Mouse (Mus musculus) adrenal gland (tissue): Measurements from ENCODE around the gene Cpsf6.

Experiments used
- intact Hi-C: fragments of 180-260 bp; cut with DNase I; formaldehyde crosslinking; loops from one replicate; pipeline ENCODE4 v1.15.1; 2025
- long read RNA-seq, 2 experiments: library from polyadenylated mRNA; unstranded; transcript quantifications; one replicate each; pipeline ENCODE4 v2.0.0; 2020; ENCODE audit warnings: borderline replicate concordance in 1 of 2; ENCODE audit not compliant: insufficient replicate concordance in 1 of 2

Cpsf6 gene
- long read RNA-seq, experiment 1, full-length matches to known transcripts = 13 of 20 reads
- long read RNA-seq, experiment 1, partial matches to known transcripts = 2 of 20 reads
- long read RNA-seq, experiment 1, other reads (novel, unspliced or antisense) = 5 of 20 reads
- long read RNA-seq, experiment 2, full-length matches to known transcripts = 17 of 26 reads
- long read RNA-seq, experiment 2, partial matches to known transcripts = 5 of 26 reads
- long read RNA-seq, experiment 2, other reads (novel, unspliced or antisense) = 4 of 26 reads

DNA sequence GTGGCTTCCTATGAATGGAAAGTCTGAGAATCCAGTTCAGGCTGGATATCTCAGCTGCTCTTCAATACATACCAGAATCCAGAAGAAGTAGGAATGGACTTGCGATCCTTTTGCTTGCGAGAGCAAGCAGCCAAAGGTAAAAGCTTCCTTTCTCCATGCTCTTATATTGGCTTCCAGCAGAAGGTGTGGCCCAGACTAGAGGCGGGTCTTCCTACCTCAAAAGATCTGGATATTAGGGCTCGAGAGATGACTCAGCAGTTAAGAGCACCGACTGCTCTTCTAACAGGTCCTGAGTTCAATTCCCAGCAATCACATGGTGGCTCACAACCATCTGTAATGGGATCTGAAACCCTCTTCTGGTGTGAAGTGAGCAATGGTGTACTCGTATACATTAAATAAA is at the start of gene Cpsf6:
Gene Cpsf6 (minus strand): TSS at position 108 of the 400 bp plus-strand sequence.
- intact Hi-C loops = no loop called here

DNA sequence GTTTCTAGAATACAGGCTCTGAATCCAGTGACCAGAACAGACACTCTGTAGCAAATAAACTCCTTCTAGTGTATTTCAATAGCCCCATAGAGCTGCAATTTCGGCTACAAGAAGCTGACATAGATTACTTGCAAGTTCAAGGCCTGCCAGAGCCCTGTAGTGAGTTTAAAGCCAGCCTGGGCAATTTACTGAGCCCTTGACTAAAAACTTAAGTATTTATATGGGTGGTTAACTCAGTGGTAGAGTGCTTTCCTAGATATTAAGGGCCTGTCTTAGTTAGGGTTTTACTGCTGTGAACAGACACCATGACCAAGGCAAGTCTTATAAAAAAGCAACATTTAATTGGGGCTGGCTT is 46.8 kb upstream of the Cpsf6 start:
- intact Hi-C loops = no loop called here

DNA sequence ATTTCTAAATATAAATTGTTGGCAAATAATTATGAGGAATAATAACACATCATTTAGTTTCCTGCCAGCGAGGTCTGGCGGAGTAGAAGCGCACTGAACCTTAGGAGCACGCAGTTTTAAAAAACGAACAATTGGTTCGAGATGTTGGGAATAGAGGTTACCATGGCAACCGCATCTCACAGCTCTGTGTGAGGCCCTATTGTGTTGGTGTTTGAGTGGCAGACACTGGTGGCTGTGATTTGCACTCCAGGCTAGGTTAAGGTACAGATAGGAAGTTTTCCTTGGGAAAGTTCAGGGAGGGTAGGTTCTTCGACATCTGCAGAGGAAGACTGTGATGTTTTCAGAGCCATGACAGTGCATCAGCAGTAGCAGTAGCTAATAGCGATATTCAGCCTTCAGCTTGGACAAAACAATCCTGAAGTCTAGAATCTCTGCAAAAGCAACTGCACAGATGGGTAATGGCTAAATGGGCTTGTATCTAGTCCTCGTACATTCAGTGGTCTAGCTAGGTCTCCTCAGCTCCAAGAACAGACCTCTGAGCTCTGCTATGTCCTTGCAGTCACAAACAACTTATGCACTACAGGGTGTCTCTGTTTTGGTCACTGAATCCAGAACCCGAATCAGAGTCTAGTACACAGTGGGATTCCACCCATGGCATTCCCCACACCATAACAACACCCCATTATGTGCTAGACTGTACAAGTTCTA is 46.2 kb upstream of the Cpsf6 start:
- intact Hi-C loops = no loop called here

GRCm38 (mm10) chr10:117425013-117425412 is 45.2 kb upstream of the Cpsf6 start:
- intact Hi-C loops = no loop called here

DNA sequence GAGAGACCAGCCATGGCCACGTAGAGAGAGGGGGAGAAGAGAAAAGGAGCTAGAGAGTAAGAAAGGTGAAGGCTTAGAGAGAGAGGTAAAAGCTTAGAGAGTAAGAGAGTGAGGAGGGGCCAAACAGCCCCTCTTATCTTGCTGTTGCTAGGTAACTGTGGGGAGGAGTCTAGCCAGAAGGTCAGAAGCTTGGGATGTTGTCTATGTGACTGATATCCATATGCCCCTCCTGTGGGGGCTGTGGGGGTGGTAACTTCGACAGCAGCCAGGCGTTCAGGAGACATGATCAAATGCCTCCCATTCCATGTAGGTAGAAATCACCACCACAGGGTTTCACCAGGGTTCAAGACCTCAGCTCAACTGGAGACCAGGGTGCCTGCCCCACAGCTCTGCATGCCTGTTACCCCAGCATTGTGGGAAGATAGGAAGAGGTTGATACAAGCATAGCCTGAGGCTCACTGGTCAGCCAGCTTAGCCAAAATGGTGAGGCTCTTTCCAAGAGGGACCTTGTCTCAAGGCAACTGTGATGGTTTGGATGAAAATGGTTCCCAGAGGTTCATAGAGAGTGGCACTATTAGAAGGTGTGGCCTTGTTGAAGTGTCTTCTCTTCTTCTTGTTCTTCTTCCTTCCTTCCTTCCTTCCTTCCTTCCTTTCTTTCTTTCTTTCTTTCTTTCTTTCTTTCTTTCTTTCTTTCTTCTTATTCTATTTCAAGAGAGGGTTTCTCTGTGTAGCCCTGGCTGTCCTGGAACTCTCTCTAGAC is 44.5 kb upstream of the Cpsf6 start:
- intact Hi-C loops = no loop called here

DNA sequence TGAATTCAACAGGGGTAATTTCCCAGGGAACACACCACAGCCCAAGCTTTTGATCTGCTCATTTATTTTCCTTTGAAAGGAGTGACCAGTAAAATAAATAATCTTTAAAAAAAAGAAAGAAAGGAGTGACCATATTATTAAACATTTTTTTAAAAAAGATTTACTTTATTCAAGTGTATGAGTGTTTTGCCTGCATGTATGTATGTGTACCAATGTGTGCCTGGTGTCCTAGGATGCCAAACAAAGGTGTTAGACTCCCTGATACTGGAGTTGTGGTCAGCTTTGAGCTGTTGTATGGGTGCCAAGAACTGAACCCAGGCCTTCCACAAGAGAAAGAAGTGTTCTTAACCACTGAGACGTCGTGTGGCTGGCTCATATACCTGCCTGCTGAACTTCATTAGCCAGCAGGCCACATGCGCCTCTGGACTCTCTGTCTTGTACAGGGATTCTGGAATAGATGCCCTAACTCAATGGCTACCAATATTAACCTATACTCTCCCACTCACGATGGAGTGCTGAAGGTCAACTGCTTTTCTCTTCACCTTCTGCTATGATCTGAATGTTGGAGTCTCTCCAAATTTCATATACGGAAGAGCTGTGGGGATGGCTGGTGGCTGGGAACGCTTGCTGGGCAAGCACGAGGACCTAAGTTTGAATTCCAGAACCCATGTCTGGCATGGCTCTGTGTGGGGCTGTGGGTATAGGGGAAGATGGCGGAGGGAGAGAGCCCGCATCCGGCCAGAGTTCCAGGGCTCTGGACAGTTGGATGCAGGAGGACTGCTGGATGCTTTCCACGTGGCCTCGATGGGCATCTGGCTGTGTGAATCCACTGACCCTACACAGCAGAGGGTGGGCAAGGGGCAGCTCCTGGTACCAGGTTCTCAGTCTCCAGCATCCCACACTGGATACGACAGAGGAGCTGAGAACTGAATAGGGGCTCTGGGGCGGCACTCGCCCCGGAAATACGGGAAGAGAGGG is 43.5 kb upstream of the Cpsf6 start:
- intact Hi-C loops = no loop called here

GRCm38 (mm10) chr10:117422174-117422808 is 42.5 kb upstream of the Cpsf6 start:
- intact Hi-C loops = no loop called here

DNA sequence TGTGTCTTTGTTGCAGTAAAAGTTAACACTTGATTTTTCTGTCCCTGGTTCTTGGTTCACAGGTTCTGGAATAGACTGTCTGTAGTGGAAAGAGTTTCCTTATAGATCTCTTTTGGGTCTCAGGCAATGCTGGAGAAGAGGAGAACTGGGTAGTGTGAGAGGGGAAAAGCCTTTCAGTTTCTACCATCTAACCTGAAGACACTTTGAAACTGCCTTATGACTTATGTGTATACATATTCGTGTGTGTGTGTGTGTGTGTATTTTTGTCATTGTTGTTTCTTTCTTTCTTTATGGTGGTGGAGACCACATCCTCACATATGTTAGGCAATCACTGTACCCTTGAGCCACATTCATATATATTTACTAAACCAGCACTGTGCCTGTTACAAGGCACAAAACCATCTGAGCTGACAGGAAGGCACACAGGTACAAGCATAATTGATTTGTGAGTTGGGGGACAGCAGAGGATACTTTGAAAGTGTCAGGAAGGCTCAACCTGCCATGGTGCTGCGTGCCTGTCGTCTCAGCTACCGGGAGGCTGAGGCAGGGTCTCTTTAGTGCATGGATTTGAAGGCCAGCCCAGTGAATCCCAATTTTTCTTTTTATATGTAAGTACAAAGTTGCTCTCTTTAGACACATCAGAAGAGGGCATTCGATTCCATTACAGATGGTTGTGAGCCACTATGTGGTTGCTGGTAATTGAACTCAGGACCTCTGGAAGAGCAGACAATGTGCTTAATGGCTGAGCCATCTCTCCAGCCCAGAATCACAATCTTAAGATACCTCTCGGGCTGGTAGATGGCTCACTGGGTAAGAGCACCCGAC is 41.7 kb upstream of the Cpsf6 start:
- intact Hi-C loops = no loop called here

GRCm38 (mm10) chr10:117420502-117421282 is 40.9 kb upstream of the Cpsf6 start:
- intact Hi-C loops = no loop called here

DNA sequence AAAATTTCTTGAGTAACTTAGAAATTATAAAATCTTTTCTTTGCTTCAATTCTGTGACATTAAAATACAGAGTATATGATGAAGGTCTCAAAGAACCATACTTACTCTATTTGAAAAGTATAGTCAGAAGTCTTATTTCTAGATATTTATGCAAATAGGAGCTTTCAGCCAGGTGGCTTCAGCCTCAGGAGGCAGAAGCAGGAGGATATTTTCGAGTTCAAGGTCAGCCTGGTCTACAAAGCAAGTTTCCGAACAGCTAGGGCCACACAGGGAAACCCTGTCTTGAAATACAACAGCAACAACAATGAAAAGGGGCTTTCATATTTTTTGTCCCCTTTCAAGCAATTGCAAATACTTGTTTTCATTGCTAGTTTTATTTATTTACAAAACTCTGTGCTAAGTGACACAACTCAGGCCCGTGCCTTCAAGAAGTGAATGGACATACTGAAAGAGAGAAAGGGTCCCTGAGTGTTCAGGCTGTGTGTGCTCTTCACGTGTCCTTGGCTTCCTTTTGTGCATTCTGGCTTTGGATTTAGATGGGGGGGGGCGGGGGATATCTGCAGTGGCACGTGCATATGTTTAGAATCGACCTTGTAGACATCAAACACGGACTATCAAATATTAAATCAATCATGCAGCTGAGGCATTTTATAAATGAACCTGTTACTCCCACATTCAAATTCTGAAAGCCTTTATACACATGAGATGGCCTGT is 39.9 kb upstream of the Cpsf6 start:
- intact Hi-C loops = no loop called here

DNA sequence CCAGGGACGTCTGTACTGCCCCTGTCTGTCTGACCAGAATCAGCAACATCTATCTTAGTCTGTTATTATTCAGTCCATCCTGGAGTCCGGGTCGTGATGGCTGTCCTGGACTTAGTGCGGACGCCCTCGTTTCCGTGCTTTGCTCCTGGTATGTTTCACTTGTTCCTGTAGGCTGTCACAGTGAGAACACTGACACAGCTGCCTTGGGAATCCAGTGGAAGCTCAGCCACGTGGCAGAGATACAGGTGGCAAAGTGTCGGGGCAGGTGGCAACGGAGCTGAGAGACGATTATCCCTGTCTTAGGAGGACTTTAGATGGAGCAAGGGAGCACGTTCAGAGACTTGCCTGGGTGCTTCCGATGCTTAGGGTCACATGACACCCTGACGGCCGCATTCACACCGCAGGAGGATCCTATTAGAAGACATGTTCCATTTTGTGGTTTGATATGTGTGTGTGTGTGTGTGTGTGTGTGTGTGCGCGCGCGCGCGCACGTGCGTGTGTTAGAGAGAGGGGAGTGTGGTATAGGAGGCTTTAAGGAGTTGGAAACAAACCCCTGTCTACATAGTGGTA is 38.9 kb upstream of the Cpsf6 start:
- intact Hi-C loops = no loop called here

DNA sequence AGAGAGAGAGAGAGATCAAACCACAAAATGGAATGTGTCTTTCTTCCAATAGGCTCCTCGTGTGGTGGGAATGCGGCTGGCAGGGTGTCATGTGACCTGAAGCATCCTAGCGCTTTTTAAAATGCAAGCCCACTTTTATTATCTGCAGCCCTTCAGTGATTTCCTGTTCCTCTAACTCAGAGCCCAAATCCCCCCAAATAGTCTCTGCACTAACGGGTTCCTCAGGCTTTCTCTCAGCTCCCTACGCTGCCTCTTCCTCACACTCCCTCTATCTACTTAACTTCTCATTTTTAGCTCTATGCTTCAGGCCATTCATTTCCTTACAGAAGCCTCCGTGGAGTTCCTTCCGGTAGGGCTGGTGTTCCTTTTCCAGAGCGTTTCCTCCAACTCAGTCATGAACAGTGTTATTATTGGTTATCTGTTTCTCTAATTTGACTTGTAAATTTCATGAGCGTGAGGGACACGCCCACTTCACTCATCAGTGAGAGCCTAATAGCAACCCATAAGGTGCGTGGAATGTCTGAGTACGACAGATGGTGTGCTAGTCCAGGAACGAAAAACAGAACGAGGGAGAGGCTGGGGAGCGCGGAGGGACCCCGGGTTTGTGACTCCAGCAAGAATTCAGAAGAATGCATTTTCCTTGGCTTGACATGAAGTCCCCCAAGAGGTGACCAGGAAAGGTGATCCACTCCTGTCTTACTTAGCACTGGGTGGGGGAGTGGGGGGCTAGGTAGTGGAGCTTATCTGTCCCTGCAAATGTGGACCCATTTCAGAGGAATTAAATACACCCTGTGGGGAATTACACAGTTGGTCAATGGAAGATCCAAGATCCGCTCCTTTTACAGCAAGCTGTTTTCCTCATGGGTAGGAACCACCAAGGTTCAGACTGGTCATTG is 38.2 kb upstream of the Cpsf6 start:
- intact Hi-C loops = no loop called here

GRCm38 (mm10) chr10:117417470-117417767 is 37.6 kb upstream of the Cpsf6 start:
- intact Hi-C loops = no loop called here

DNA sequence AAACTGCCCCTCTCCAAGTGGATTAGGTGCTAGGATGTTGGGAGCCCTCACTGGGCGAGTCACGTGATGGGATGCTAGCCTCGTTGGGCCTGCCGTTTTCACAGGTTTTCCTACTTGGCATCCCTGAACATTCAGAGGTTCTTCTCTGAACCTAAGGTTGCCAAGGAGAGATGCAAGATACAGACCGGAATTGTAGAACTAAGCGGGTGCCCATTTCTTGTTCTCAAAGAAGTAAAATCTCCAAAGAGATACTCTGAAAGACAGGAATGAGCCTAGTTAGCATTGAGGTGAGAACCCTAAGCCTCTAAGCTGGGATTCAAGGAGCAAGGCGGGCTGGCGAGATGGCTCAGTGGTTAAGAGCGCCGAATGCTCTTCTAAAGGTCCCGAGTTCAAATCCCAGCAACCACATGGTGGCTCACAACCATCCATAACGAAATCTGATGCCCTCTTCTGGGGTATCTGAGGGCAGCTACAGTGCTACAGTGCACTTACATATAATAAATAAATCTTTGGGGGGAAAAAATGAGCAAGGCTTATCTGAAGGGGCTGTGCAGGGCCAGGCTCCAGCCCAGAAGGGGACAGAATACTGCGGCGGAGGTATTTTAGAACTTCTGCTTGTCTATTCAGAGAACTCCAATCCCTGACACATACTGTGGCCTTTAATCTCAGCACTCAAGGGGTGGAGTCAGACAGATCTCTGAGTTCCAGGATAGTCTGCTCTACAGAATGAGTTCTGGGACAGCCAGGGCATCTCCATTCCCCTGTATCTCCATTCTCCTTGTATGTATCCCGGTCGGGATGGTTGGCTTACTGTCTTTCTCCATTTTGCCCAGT is 37.0 kb upstream of the Cpsf6 start:
- intact Hi-C loops = no loop called here

- intact Hi-C loops = no loop called here
These were observed 36.3 kb upstream of the Cpsf6 start for GRCm38 (mm10) chr10:117416095-117416494.

DNA sequence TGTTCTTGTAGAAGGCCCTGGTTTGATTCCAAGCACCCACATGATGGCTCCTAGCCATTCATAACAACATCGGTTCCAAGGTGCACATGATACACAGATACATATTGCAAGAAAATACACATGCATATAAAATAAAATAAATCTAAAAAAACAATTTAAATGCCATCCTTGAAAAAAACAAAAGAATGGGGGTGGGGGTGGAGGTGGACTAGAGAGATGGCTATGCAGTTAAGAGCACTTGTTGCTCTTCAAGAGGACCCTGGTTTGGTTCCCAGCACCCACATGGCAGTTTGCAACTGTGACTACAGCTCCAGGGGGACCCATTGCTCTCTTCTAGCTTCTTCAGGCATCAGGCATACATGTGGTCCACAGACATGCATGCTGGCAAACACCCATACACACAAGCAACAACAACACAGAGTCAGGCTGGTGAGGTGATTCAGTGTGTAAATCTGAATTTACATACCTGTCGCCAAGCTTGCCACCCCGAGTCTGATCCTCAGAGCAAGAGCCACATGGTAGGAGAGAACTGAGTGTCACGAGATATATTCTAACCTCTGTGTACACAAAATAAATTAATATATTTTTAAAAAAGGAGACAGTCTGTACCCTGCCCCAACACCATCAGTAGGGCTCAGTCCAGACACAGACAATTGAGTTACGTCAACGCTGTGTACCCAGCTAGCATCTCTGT is 35.7 kb upstream of the Cpsf6 start:
- intact Hi-C loops = no loop called here
